12 mouse cellular contexts compared by ENCODE assay signal in genomic region chr13:59508584-59508983, GRCm38 (mm10).
DNase-seq lines count a peak whose midpoint lies in the region; ATAC-seq and TF ChIP-seq lines count a peak whose summit lies in the region.
"Had no signal": no experiment of that assay in that cellular context is flagged by ENCODE, and none has a peak within 500 bp of the region (broad histone marks: within the 10 kb centered on the region; RNA-seq: fewer than 3 reads in every experiment).

No protein-coding gene starts in this region.

- no peak for TF ChIP-seq CTCF in kidney, postnatal 0 days (IDR thresholded peaks at IDR 0.05; ENCODE audit: low read depth)
- no peak for TF ChIP-seq CTCF in CH12.LX (conservative IDR thresholded peaks at IDR 0.05 in 1 of 2, IDR thresholded peaks at IDR 0.05 in 1 of 2; ENCODE audit: low read depth in 2 of 2, low read length in 2 of 2)
- TF ChIP-seq CTCF in left cerebral cortex, adult 2 months (IDR thresholded peaks at IDR 0.05): no peak

- H3K36me3 ChIP-seq in kidney, postnatal 0 days (ENCODE audit: insufficient read depth, low read length): peaks cover 6% of the 10 kb centered on the region; the same call in 1 of the 2 replicates
- H3K36me3 ChIP-seq in CH12.LX (replicated peaks in 1 of 2; ENCODE audit: control insufficient read depth in 1 of 2, insufficient read depth in 1 of 2, low read length in 1 of 2): peaks cover 14 to 53% of the 10 kb centered on the region in 2 experiments

- intact Hi-C loops in left cerebral cortex, postnatal 36 days (cut with DNase I): no loop called here
- intact Hi-C loops in left cerebral cortex, adult 2 months (cut with DNase I): no loop called here

- no peak overlapping the region for H3K4me3 ChIP-seq in kidney, postnatal 0 days (replicated peaks; ENCODE audit: low read depth, low read length)
- peak overlapping the region in 1 of 3 experiments; percentile 7 for H3K4me3 ChIP-seq in CH12.LX (replicated peaks in 1 of 3; ENCODE audit: low read depth in 2 of 3, low read length in 2 of 3, poor library complexity in 1 of 3)
- H3K4me3 ChIP-seq in left cerebral cortex, adult 2 months: no peak overlapping the region
- H3K4me3 ChIP-seq: gastrocnemius, adult 2 months; liver, embryonic 13.5 days had no signal

- no peak overlapping the region for H3K9ac ChIP-seq in kidney, postnatal 0 days (ENCODE audit: low read depth, low read length)
- H3K9ac ChIP-seq in CH12.LX (ENCODE audit: insufficient read depth, low read depth): peak overlapping the region; percentile 23
- H3K9ac ChIP-seq: liver, embryonic 13.5 days had no signal

- 55% methylated on average over 4 of the region's 4 CpGs for WGBS in kidney, postnatal 0 days

- peak; percentile 91 for TF ChIP-seq EP300 in CH12.LX (IDR thresholded peaks at IDR 0.05; ENCODE audit: low read length)

- H3K9me3 ChIP-seq in kidney, postnatal 0 days (replicated peaks; ENCODE audit: low read length): no peaks in the 10 kb centered on the region
- H3K9me3 ChIP-seq in CH12.LX (replicated peaks; ENCODE audit: low read length): no peaks in the 10 kb centered on the region
- H3K9me3 ChIP-seq: liver, embryonic 13.5 days had no signal

- dilution Hi-C loops in CH12.LX (cut with MboI; ENCODE audit: extremely low pct_ligation_motif_present, extremely low pct_unique_long_range_greater_than_20kb, low sequenced_read_pairs): no loop called here

- no peak for ATAC-seq in kidney, postnatal 0 days (replicated peaks; ENCODE audit: low FRiP score, low read depth)
- ATAC-seq in granulocyte monocyte progenitor cell, adult 5-6 weeks (replicated peaks; ENCODE audit: poor library complexity, severe bottlenecking): peak; percentile 60

- peak; percentile 22 for DNase-seq in kidney, postnatal 0 days (ENCODE audit: low spot score)
- no peak for DNase-seq in kidney, adult 9 months
- DNase-seq in CH12.LX (ENCODE audit: extremely low read depth): peak; percentile 78
- peak; percentile 8 for DNase-seq in naive thymus-derived CD4-positive, alpha-beta T cell, adult 2 months (ENCODE audit: low read depth)
- no peak for DNase-seq in left cerebral cortex, postnatal 36 days (ENCODE audit: low spot score in 2 of 2)
- no peak for DNase-seq in left cerebral cortex, adult 2 months (ENCODE audit: extremely low spot score in 1 of 2, low spot score in 2 of 2)
- DNase-seq: gastrocnemius, adult 2 months; layer of hippocampus, postnatal 36 days; liver, embryonic 13.5 days; midbrain, embryonic 14.5 days; thymus, postnatal 36 days had no signal

- no peak overlapping the region for H3K27ac ChIP-seq in kidney, postnatal 0 days
- peak overlapping the region; percentile 91 for H3K27ac ChIP-seq in CH12.LX (ENCODE audit: insufficient read depth, low read depth)
- H3K27ac ChIP-seq in left cerebral cortex, adult 2 months: no peak overlapping the region
- H3K27ac ChIP-seq: gastrocnemius, adult 2 months; liver, embryonic 13.5 days had no signal

- TF ChIP-seq POLR2A in CH12.LX (IDR thresholded peaks at IDR 0.05; ENCODE audit: low read depth, low read length): no peak

- H3K79me2 ChIP-seq in CH12.LX (replicated peaks; ENCODE audit: control insufficient read depth, extremely low read depth, insufficient read depth, poor library complexity, severe bottlenecking): no peaks in the 10 kb centered on the region

- H3K4me2 ChIP-seq in kidney, postnatal 0 days (ENCODE audit: low read length): no peak overlapping the region
- peak overlapping the region; percentile 76 for H3K4me2 ChIP-seq in CH12.LX (ENCODE audit: insufficient read depth, low read depth, poor library complexity, severe bottlenecking)
- H3K4me2 ChIP-seq: liver, embryonic 13.5 days had no signal

- TF ChIP-seq RAD21 in CH12.LX (IDR thresholded peaks at IDR 0.05; ENCODE audit: low read depth, low read length): no peak

- no peaks in the 10 kb centered on the region for H3K4me1 ChIP-seq in kidney, postnatal 0 days (replicated peaks; ENCODE audit: insufficient read depth, low read length)
- H3K4me1 ChIP-seq in CH12.LX (ENCODE audit: control insufficient read depth in 1 of 2, insufficient read depth in 2 of 2): peaks cover 14 to 35% of the 10 kb centered on the region in 2 experiments
- H3K4me1 ChIP-seq: liver, embryonic 13.5 days had no signal

- H3K27me3 ChIP-seq in kidney, postnatal 0 days (ENCODE audit: insufficient read depth, low read length): no peaks in the 10 kb centered on the region
- H3K27me3 ChIP-seq in CH12.LX (replicated peaks): no peaks in the 10 kb centered on the region
- H3K27me3 ChIP-seq: liver, embryonic 13.5 days had no signal

- in situ Hi-C loops in CH12.LX (cut with MboI; ENCODE audit: low pct_ligation_motif_present, low pct_unique_long_range_greater_than_20kb, low sequenced_read_pairs): no loop called here

TF ChIP-seq in CH12.LX, 34 proteins besides CTCF, POLR2A, EP300 and RAD21:
- TF ChIP-seq MYC (IDR thresholded peaks at IDR 0.05; ENCODE audit: low read depth, low read length) (0 out of 2 replicates have a peak, but pooled peaks have one; percentile 58), USF1 (IDR thresholded peaks at IDR 0.05; ENCODE audit: low read depth, low read length) (no peak), MAX (IDR thresholded peaks at IDR 0.05; ENCODE audit: low read length) (peak; percentile 88), CHD2 (IDR thresholded peaks at IDR 0.05; ENCODE audit: low read length) (no peak), ZC3H11A (IDR thresholded peaks at IDR 0.05; ENCODE audit: low read depth, low read length) (no peak), MXI1 (IDR thresholded peaks at IDR 0.05; ENCODE audit: low read depth, low read length) (0 out of 2 replicates have a peak, but pooled peaks have one; percentile 33), KAT2A (IDR thresholded peaks at IDR 0.05; ENCODE audit: insufficient replicate concordance, low read length) (no peak), JUN (IDR thresholded peaks at IDR 0.05; ENCODE audit: insufficient read depth, low read depth, low read length) (no peak), SIN3A (IDR thresholded peaks at IDR 0.05; ENCODE audit: low read length) (peak; percentile 40; the same call in 1 of the 2 replicates), JUND (conservative IDR thresholded peaks at IDR 0.05; ENCODE audit: low read depth, low read length) (no peak), ELF1 (IDR thresholded peaks at IDR 0.05; ENCODE audit: low read depth, low read length) (peak; percentile 33; the same call in 1 of the 2 replicates), NRF1 (IDR thresholded peaks at IDR 0.05; ENCODE audit: low read depth, low read length) (no peak), IRF4 (IDR thresholded peaks at IDR 0.05; ENCODE audit: low read depth, low read length) (peak; percentile 95), NELFE (IDR thresholded peaks at IDR 0.05; ENCODE audit: low read depth, low read length) (0 out of 2 replicates have a peak, but pooled peaks have one; percentile 31), UBTF (IDR thresholded peaks at IDR 0.05; ENCODE audit: low read depth, low read length) (no peak), BHLHE40 (IDR thresholded peaks at IDR 0.05; ENCODE audit: low read depth, low read length) (0 out of 2 replicates have a peak, but pooled peaks have one; percentile 42), E2F4 (IDR thresholded peaks at IDR 0.05; ENCODE audit: insufficient replicate concordance, low read depth, low read length) (no peak), MAFK (IDR thresholded peaks at IDR 0.05; ENCODE audit: insufficient replicate concordance, low read length) (no peak), HCFC1 (IDR thresholded peaks at IDR 0.05; ENCODE audit: low read depth, low read length) (no peak), USF2 (conservative IDR thresholded peaks at IDR 0.05; ENCODE audit: low read depth, low read length) (no peak), ZMIZ1 (IDR thresholded peaks at IDR 0.05; ENCODE audit: low read depth, low read length) (no peak), MEF2A (IDR thresholded peaks at IDR 0.05; ENCODE audit: borderline replicate concordance, low read depth, low read length) (0 out of 2 replicates have a peak, but pooled peaks have one; percentile 39), GABPA (IDR thresholded peaks at IDR 0.05; ENCODE audit: insufficient replicate concordance, low read depth, low read length) (no peak)

Comparison
In these comparisons a context has a peak if more than half of its experiments do, and no peak if none do; other contexts are left out.
1. DNase-seq: peak in kidney, postnatal 0 days (single experiment), CH12.LX (single experiment) and naive thymus-derived CD4-positive, alpha-beta T cell, adult 2 months (single experiment); none in kidney, adult 9 months (single experiment), left cerebral cortex, postnatal 36 days (0 of 2) and left cerebral cortex, adult 2 months (0 of 2).